Mouse (Mus musculus): ENCODE data around the gene Rps27. TPM values are rescaled to one million over a fixed set of nuclear protein-coding genes. Genes with fewer than 3 reads are reported as not detected.
"Not testable (repeated sequence)": the region's sequence is repeated elsewhere in the genome, so short reads cannot be mapped to it uniquely, and the experiment has no call there.

Gene Rps27
- 67.2 and 808 TPM in 2 replicates for polyA plus RNA-seq (2012; ENCODE audit: insufficient read depth, insufficient read length, missing spikeins)

GRCm38 (mm10) chr3:90213377-90213866 lies at the start of gene Rps27, which contains the start of gene Rab13:
Rps27 (minus strand) TSS chr3:90213651.
Rab13 (plus strand) TSS chr3:90213695.
- peak within 1 kb of the TSS; percentile 83 for H3K4me3 ChIP-seq (ENCODE audit: insufficient read depth, low read depth, low read length)
- H3K4me1 ChIP-seq (ENCODE audit: control insufficient read depth, insufficient read depth, insufficient read length, low read length) = peaks cover 4% of the 10 kb centered on the region; the same call in 1 of the 2 replicates

GRCm38 (mm10) chr3:90258521-90258920 lies 45.1 kb upstream of the Rps27 start:
- H3K27ac ChIP-seq (replicated peaks; ENCODE audit: low read depth, low read length) = no peak overlapping the region
- H3K4me1 ChIP-seq (ENCODE audit: control insufficient read depth, insufficient read depth, insufficient read length, low read length) = peaks cover 3% of the 10 kb centered on the region
- H3K4me3 ChIP-seq (ENCODE audit: insufficient read depth, low read depth, low read length) = no peak overlapping the region

More at GRCm38 (mm10) chr3:90213377-90213866, at the start of gene Rps27, which contains the start of gene Rab13:
- H3K27ac ChIP-seq (replicated peaks; ENCODE audit: low read depth, low read length) = peak within 1 kb of the TSS; percentile 94

DNA sequence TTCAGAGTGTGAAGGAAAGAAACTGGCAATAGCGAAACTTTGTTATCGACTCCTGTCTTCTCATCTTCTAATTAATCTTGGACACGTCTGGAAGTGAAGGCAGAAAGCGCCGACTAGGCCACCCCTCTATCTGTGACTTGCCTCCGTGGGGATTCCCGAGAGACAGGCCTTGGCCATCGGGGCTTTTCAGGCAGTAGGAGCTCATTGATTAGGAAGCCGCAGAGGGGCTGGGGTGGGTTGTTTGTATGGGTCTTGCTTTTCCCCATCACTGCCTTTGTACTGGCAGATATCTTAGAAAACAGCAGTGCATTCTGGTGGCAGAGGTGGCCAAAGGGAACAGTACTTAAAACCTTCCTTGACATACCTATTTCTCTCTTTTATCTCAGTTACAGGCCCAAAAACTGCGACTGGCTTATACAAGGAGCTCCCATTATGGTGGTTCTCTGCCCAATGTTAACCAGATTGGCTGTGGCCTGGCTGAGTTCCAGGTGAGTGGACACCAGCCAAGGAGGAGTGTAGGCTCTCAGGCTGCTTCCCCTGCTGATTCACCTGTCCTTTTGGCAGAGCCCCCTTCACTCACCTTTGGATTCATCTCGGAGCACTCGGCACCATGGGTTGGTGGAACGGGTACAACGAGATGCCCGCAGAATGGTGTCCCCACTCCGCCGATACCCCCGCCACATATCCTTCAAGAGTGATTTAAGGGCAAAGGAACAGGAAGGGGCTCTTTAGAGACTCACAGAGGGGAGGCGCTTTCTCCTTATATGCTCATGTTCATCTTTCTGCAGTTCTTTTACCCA lies 43.5 kb upstream of the Rps27 start:
- no peak overlapping the region for H3K27ac ChIP-seq (replicated peaks; ENCODE audit: low read depth, low read length)
- H3K4me1 ChIP-seq (ENCODE audit: control insufficient read depth, insufficient read depth, insufficient read length, low read length) = peaks cover 3% of the 10 kb centered on the region

DNA sequence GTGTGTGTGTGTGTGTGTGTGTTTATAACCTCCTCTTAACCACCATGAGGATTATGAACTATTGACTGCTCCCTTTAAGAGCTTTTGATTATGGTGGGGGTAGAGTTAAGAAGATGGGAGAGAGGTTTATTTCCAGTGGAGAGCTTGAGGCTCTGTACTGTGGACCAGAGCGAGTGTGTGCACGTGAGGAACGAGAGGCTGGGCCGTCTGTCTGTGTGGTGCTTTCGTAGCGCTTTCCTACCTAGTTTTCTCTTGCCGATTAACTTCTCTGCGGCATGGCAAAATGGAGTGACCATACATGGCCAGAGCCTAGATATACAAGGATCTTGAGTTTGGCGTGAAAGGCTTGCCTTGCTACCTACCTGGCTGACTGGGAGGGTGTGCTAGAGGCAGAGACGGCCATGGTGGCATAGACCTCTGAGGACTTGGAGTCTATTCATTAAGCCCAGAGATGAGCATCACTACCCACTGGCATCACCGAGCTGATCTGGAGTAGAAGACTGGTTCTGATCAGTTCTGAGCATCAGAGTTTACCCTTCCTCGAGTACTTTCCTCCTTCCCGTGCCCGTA lies 42.4 kb upstream of the Rps27 start:
- Histone ChIP-seq H3K4me3 (ENCODE audit: insufficient read depth, low read depth, low read length) (no peak overlapping the region), H3K27ac (replicated peaks; ENCODE audit: low read depth, low read length) (no peak overlapping the region), H3K4me1 (ENCODE audit: control insufficient read depth, insufficient read depth, insufficient read length, low read length) (peaks cover 3% of the 10 kb centered on the region)

More for the DNA sequence above, 43.5 kb upstream of the Rps27 start:
- no peak overlapping the region for H3K4me3 ChIP-seq (ENCODE audit: insufficient read depth, low read depth, low read length)

DNA sequence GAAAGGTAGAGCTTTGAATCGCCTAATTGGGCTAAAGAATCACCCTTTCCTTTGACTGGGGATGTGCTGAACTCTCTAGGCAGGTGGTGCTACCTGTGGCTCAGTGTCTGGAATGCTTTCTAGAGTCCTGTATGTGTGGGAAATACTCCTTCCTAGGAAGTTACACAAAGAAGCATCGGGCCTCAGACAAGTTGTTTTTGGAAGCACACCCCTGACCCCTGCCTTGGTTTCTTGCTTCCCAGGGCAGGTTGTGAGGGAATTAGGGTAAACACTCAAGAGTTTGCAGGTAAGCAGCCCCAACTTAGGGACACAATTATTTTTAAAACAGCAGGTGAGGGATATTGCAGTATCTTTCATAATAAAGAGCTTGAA lies 41.7 kb upstream of the Rps27 start:
- peak overlapping the region; percentile 91 for H3K27ac ChIP-seq (replicated peaks; ENCODE audit: low read depth, low read length)
- peak overlapping the region; percentile 94 for H3K4me3 ChIP-seq (ENCODE audit: insufficient read depth, low read depth, low read length)

DNA sequence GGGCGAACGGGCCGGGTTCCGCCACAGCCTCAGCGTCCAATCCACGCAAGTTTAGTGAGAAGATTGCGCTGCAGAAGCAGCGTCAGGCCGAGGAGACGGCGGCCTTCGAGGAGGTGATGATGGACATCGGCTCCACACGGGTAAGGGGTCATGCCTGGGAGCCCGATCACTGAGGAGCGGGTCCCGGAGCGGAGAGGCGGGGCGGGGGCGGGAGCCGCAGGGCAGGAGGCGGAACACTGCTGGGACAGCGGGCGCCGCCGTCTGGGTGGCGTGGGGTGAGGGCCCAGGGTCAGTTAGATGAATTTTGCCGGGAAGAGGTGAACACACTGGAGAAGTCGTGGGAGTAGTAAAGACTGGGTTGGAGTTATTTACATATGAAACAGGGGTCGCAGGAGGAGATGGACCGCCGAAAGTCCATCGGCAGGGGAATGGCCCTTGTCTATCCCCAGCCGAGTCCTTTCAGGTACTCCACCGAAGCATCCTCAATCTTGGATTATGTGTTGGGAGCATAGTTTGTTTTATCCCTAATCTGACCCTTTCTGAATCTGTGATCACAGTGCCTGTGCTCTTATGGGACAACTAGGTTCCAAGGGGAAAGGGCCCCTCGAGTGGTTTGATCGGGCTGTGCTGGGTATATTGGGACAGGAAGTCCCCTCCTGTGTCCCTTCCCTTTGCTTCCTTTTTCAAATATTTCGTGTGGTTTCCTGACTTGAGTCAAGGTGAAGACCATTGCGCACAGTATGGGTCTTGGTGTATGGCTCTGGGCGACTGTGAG lies 41.2 kb upstream of the Rps27 start:
- peak overlapping the region; percentile 94 for H3K4me3 ChIP-seq (ENCODE audit: insufficient read depth, low read depth, low read length)
- peak overlapping the region; percentile 91 for H3K27ac ChIP-seq (replicated peaks; ENCODE audit: low read depth, low read length)
- H3K4me1 ChIP-seq (ENCODE audit: control insufficient read depth, insufficient read depth, insufficient read length, low read length) = peaks cover 3% of the 10 kb centered on the region

More for the DNA sequence above, 41.7 kb upstream of the Rps27 start:
- H3K4me1 ChIP-seq (ENCODE audit: control insufficient read depth, insufficient read depth, insufficient read length, low read length) = peaks cover 3% of the 10 kb centered on the region

- Histone ChIP-seq H3K4me1 (ENCODE audit: control insufficient read depth, insufficient read depth, insufficient read length, low read length) (peaks cover 3% of the 10 kb centered on the region), H3K27ac (replicated peaks; ENCODE audit: low read depth, low read length) (peak within 1 kb of the TSS; percentile 91), H3K4me3 (ENCODE audit: insufficient read depth, low read depth, low read length) (peak within 1 kb of the TSS; percentile 94)
These were observed 40.4 kb upstream of the Rps27 start, which contains the start of gene Crtc2 for GRCm38 (mm10) chr3:90253653-90254418. Crtc2 (plus strand) TSS chr3:90254163.

DNA sequence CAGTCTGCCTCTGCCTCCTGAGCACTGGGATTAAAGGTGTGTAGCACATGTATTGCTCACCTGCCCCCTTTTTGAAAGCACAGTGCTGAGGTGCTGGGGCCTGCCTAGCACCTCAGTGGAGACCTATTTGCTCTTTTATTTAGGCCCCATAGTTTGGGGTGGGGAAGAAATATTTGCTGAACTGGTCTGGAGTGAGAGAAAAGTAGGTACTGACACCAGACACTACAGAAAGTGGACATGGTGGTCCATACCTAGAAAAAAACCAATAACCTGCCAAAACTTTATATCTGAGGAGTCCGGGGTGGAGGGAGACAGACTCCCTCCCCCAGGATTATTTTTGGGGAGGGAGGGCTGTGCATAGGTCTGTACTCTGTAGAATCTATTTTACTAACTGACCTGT lies 39.7 kb upstream of the Rps27 start:
- H3K4me1 ChIP-seq (ENCODE audit: control insufficient read depth, insufficient read depth, insufficient read length, low read length); H3K27ac ChIP-seq (replicated peaks; ENCODE audit: low read depth, low read length); H3K4me3 ChIP-seq (ENCODE audit: insufficient read depth, low read depth, low read length): not testable (repeated sequence)

- not testable (repeated sequence) for H3K4me1 ChIP-seq (ENCODE audit: control insufficient read depth, insufficient read depth, insufficient read length, low read length); H3K4me3 ChIP-seq (ENCODE audit: insufficient read depth, low read depth, low read length); H3K27ac ChIP-seq (replicated peaks; ENCODE audit: low read depth, low read length)
These were observed 39.2 kb upstream of the Rps27 start for GRCm38 (mm10) chr3:90252659-90253058.

DNA sequence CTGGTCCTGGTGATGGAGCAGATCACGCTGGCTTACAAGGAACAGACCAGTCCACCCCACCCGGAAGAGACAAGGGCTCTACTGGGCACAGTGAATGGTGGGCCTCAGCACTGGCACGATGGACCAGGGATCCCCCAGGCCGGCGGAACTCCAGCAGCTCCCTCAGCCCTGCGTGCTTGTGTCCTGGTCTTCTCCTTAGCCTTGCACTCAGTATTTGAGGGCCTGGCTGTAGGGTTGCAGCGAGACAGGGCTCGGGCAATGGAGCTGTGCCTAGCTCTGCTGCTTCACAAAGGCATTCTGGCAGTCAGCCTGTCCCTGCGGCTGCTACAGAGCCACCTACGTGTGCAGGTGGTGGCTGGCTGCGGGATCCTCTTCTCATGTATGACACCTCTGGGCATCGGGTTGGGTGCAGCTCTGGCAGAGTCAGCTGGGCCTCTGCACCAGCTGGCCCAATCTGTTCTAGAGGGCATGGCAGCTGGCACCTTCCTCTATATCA lies 38.3 kb upstream of the Rps27 start:
- H3K27ac ChIP-seq (replicated peaks; ENCODE audit: low read depth, low read length); H3K4me3 ChIP-seq (ENCODE audit: insufficient read depth, low read depth, low read length); H3K4me1 ChIP-seq (ENCODE audit: control insufficient read depth, insufficient read depth, insufficient read length, low read length): not testable (repeated sequence)

DNA sequence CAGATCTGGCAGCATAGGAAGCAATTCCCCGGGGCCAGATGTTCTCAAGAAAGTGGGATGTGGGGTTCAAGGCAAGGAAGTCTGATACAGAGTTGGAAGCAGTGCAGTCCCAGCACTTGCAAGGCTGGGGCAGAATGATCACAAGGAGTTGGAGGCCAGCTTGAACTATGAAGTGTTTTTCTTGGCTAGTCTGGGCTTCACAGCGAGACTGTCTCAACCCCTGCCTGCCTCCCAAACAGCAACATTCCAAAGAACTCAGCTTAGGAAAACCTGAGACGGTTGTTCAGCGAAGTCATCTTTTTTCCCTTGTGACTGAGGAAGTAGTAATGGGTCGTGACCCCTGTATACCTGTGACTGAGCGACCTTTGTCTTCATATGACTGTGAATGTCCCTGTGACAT lies 37.3 kb upstream of the Rps27 start:
- peaks cover 3% of the 10 kb centered on the region for H3K4me1 ChIP-seq (ENCODE audit: control insufficient read depth, insufficient read depth, insufficient read length, low read length)
- no peak overlapping the region for H3K27ac ChIP-seq (replicated peaks; ENCODE audit: low read depth, low read length)
- H3K4me3 ChIP-seq (ENCODE audit: insufficient read depth, low read depth, low read length) = no peak overlapping the region

DNA sequence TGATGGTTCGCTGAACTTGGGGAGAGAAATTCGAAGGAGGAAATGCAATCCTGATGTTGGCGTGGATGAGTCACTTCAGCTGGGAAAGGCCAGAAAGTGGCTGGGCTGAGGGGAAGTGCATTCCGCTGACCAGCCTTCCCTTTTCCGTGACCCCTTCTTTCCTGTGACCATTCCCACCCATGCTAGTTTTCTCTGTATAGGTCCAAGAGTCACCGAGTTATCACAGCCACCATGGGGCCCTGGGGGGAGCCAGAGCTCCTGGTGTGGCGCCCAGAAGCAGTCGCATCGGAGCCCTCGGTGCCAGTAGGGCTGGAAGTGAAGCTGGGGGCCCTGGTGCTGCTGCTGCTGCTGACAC lies 35.3 kb upstream of the Rps27 start:
- peak overlapping the region; percentile 78 for H3K4me3 ChIP-seq (ENCODE audit: insufficient read depth, low read depth, low read length)
- peak overlapping the region; percentile 97 for H3K27ac ChIP-seq (replicated peaks; ENCODE audit: low read depth, low read length)

GRCm38 (mm10) chr3:90247960-90248745 lies 34.7 kb upstream of the Rps27 start, which contains the start of gene Slc39a1:
Slc39a1 (plus strand) TSS chr3:90248172.
- no peaks in the 10 kb centered on the region for H3K4me1 ChIP-seq (ENCODE audit: control insufficient read depth, insufficient read depth, insufficient read length, low read length)
- H3K4me3 ChIP-seq (ENCODE audit: insufficient read depth, low read depth, low read length) = peak within 1 kb of the TSS; percentile 78
- H3K27ac ChIP-seq (replicated peaks; ENCODE audit: low read depth, low read length) = peak within 1 kb of the TSS; percentile 97

More for the DNA sequence above, 35.3 kb upstream of the Rps27 start:
- no peaks in the 10 kb centered on the region for H3K4me1 ChIP-seq (ENCODE audit: control insufficient read depth, insufficient read depth, insufficient read length, low read length)

GRCm38 (mm10) chr3:90247630-90247959 lies 34.1 kb upstream of the Rps27 start:
- H3K4me1 ChIP-seq (ENCODE audit: control insufficient read depth, insufficient read depth, insufficient read length, low read length) = peaks cover 4% of the 10 kb centered on the region; the same call in 1 of the 2 replicates

More at GRCm38 (mm10) chr3:90247630-90247959, 34.1 kb upstream of the Rps27 start:
- peak overlapping the region; percentile 62 for H3K4me3 ChIP-seq (ENCODE audit: insufficient read depth, low read depth, low read length)
- peak overlapping the region; percentile 97 for H3K27ac ChIP-seq (replicated peaks; ENCODE audit: low read depth, low read length)

Data from brown adipose tissue, adult 24 weeks (tissue).